Mouse (Mus musculus) heart, embryonic 13.5 days (tissue): ENCODE results near the gene Col11a2. TPM values are rescaled to one million over a fixed set of nuclear protein-coding genes. Genes with fewer than 3 reads are reported as not detected.

Source experiments
- ATAC-seq: fragments of 200-750 bp; cut with Nextera tagmentation; 2 replicates; pipeline ENCODE4 v1.8.0; 2017; ENCODE audit warnings: moderate TSS enrichment; ENCODE audit not compliant: insufficient number of reproducible peaks, low FRiP score, low TSS enrichment; ENCODE audit errors: extremely low read depth
- H3K27ac ChIP-seq: fragments of 300-500 bp; sonication (generic); replicated peaks from 2 replicates; pipeline ENCODE4 v1.5.1; 2015; ENCODE audit warnings: moderate library complexity, mild to moderate bottlenecking, inconsistent platforms
- H3K27me3 ChIP-seq: fragments of 300-500 bp; sonication (generic); replicated peaks from 2 replicates; pipeline ENCODE4 v1.6.1; 2015; ENCODE audit warnings: mild to moderate bottlenecking, inconsistent platforms
- H3K36me3 ChIP-seq: fragments of 300-500 bp; sonication (generic); 2 replicates; pipeline ENCODE4 v1.6.1; 2015; ENCODE audit warnings: mild to moderate bottlenecking, inconsistent platforms
- H3K4me1 ChIP-seq: fragments of 300-500 bp; sonication (generic); 2 replicates; pipeline ENCODE4 v1.6.1; 2015; ENCODE audit warnings: inconsistent platforms
- H3K4me2 ChIP-seq: fragments of 300-500 bp; sonication (generic); 2 replicates; pipeline ENCODE4 v1.6.1; 2015; ENCODE audit warnings: inconsistent platforms, mild to moderate bottlenecking, moderate library complexity
- H3K4me3 ChIP-seq: fragments of 300-500 bp; sonication (generic); 2 replicates; pipeline ENCODE4 v1.5.1; 2015; ENCODE audit warnings: moderate library complexity, mild to moderate bottlenecking, inconsistent platforms
- H3K9ac ChIP-seq: fragments of 300-500 bp; sonication (generic); 2 replicates; pipeline ENCODE4 v1.6.1; 2015; ENCODE audit warnings: inconsistent platforms, mild to moderate bottlenecking, moderate library complexity
- H3K9me3 ChIP-seq: fragments of 300-500 bp; sonication (generic); 2 replicates; pipeline ENCODE4 v1.6.1; 2016; ENCODE audit warnings: inconsistent platforms
- WGBS: fragments of 180-500 bp; shearing (Covaris S2); methylation state at CpG from one replicate; pipeline ENCODE4 v1.1.7; 2015; ENCODE audit warnings: mixed read lengths; 5-methylcytosine and 5-hydroxymethylcytosine counted together
- polyA plus RNA-seq: library from polyadenylated mRNA; unstranded; fragments of >200 nt; fragmentation: Nextera tagmentation; extraction: Ambion mirVana; gene quantifications from 2 replicates; pipeline ENCODE4 v1.2.1, GENCODE M21; 2015

Gene Col11a2
- polyA plus RNA-seq, 1 experiment from 2014 or later: 0.64 TPM

- no peak overlapping the region for H3K4me3 ChIP-seq
- ATAC-seq: no peak
- H3K27ac ChIP-seq: no peak overlapping the region
- H3K9ac ChIP-seq: no peak overlapping the region
- H3K36me3 ChIP-seq: no peaks in the 10 kb centered on the region
- peaks cover 45% of the 10 kb centered on the region for H3K27me3 ChIP-seq
- H3K4me1 ChIP-seq: 0 out of 2 replicates have a peak, but pooled peaks cover 5% of the 10 kb centered on the region
- H3K4me2 ChIP-seq: no peak overlapping the region
- 37% methylated on average over 7 of the region's 7 CpGs for WGBS
- H3K9me3 ChIP-seq: no peaks in the 10 kb centered on the region
These were observed 36.0 kb downstream of the Col11a2 start for GRCm38 (mm10) chr17:34075271-34075670.

GRCm38 (mm10) chr17:34077549-34077948 lies 38.3 kb downstream of the Col11a2 start:
- H3K4me2 ChIP-seq: no peak overlapping the region
- WGBS: 0% methylated on average over 9 of the region's 9 CpGs
- no peak overlapping the region for H3K9ac ChIP-seq
- ATAC-seq: no peak
- H3K27me3 ChIP-seq: peaks cover 54% of the 10 kb centered on the region
- no peaks in the 10 kb centered on the region for H3K9me3 ChIP-seq
- H3K27ac ChIP-seq: no peak overlapping the region
- no peaks in the 10 kb centered on the region for H3K36me3 ChIP-seq
- H3K4me1 ChIP-seq: 0 out of 2 replicates have a peak, but pooled peaks cover 5% of the 10 kb centered on the region
- no peak overlapping the region for H3K4me3 ChIP-seq

GRCm38 (mm10) chr17:34078148-34078547 lies 38.9 kb downstream of the Col11a2 start:
- Histone ChIP-seq H3K9me3 (no peaks in the 10 kb centered on the region), H3K36me3 (no peaks in the 10 kb centered on the region), H3K27me3 (peaks cover 58% of the 10 kb centered on the region), H3K4me1 (0 out of 2 replicates have a peak, but pooled peaks cover 5% of the 10 kb centered on the region), H3K27ac (no peak overlapping the region), H3K9ac (no peak overlapping the region), H3K4me3 (no peak overlapping the region), H3K4me2 (no peak overlapping the region)
- 65% methylated on average over 4 of the region's 4 CpGs for WGBS
- ATAC-seq: no peak

GRCm38 (mm10) chr17:34079002-34079401 lies 39.8 kb downstream of the Col11a2 start:
- Histone ChIP-seq H3K27me3 (peaks cover 58% of the 10 kb centered on the region), H3K27ac (no peak overlapping the region), H3K4me3 (no peak overlapping the region), H3K4me1 (0 out of 2 replicates have a peak, but pooled peaks cover 5% of the 10 kb centered on the region), H3K4me2 (no peak overlapping the region), H3K9me3 (no peaks in the 10 kb centered on the region), H3K9ac (no peak overlapping the region), H3K36me3 (no peaks in the 10 kb centered on the region)
- no peak for ATAC-seq
- WGBS: 78% methylated on average over 11 of the region's 11 CpGs

GRCm38 (mm10) chr17:34079621-34080020 lies 40.4 kb downstream of the Col11a2 start:
- no peak overlapping the region for H3K27ac ChIP-seq
- H3K36me3 ChIP-seq: no peaks in the 10 kb centered on the region
- peaks cover 60% of the 10 kb centered on the region for H3K27me3 ChIP-seq
- no peak overlapping the region for H3K4me2 ChIP-seq
- H3K9ac ChIP-seq: no peak overlapping the region
- 18% methylated on average over 5 of the region's 5 CpGs for whole genome bisulfite sequencing
- H3K4me1 ChIP-seq: 0 out of 2 replicates have a peak, but pooled peaks cover 5% of the 10 kb centered on the region
- ATAC-seq: no peak
- H3K9me3 ChIP-seq: no peaks in the 10 kb centered on the region
- no peak overlapping the region for H3K4me3 ChIP-seq

GRCm38 (mm10) chr17:34083104-34083503 lies 43.9 kb downstream of the Col11a2 start:
- no peaks in the 10 kb centered on the region for H3K4me1 ChIP-seq
- no peaks in the 10 kb centered on the region for H3K36me3 ChIP-seq
- peaks cover 58% of the 10 kb centered on the region for H3K27me3 ChIP-seq
- 12% methylated on average over 8 of the region's 8 CpGs for WGBS
- no peak overlapping the region for H3K27ac ChIP-seq
- no peaks in the 10 kb centered on the region for H3K9me3 ChIP-seq
- no peak for ATAC-seq
- H3K4me3 ChIP-seq: no peak overlapping the region
- no peak overlapping the region for H3K9ac ChIP-seq
- no peak overlapping the region for H3K4me2 ChIP-seq

- 60% methylated on average over 2 of the region's 2 CpGs for WGBS
- Histone ChIP-seq H3K9ac (no peak overlapping the region), H3K4me2 (no peak overlapping the region), H3K4me3 (no peak overlapping the region), H3K27me3 (peaks cover 41% of the 10 kb centered on the region), H3K4me1 (peaks cover 2% of the 10 kb centered on the region; the same call in 1 of the 2 replicates), H3K36me3 (no peaks in the 10 kb centered on the region), H3K9me3 (no peaks in the 10 kb centered on the region), H3K27ac (no peak overlapping the region)
- ATAC-seq: no peak
These were observed 48.1 kb downstream of the Col11a2 start for GRCm38 (mm10) chr17:34087386-34087785.

- Histone ChIP-seq H3K27ac (no peak overlapping the region), H3K9me3 (no peaks in the 10 kb centered on the region), H3K36me3 (no peaks in the 10 kb centered on the region), H3K4me2 (no peak overlapping the region), H3K27me3 (peaks cover 36% of the 10 kb centered on the region), H3K4me1 (peaks cover 6% of the 10 kb centered on the region; the same call in 1 of the 2 replicates), H3K9ac (no peak overlapping the region), H3K4me3 (no peak overlapping the region)
- no peak for ATAC-seq
- 53% methylated on average over 11 of the region's 11 CpGs for WGBS
These were observed 48.9 kb downstream of the Col11a2 start for GRCm38 (mm10) chr17:34088124-34088523.

GRCm38 (mm10) chr17:34090923-34091322 lies 51.7 kb downstream of the Col11a2 start:
- H3K9ac ChIP-seq: no peak overlapping the region
- H3K9me3 ChIP-seq: no peaks in the 10 kb centered on the region
- WGBS: 50% methylated on average over 7 of the region's 7 CpGs
- peaks cover 16% of the 10 kb centered on the region for H3K4me1 ChIP-seq
- no peak overlapping the region for H3K4me2 ChIP-seq
- H3K36me3 ChIP-seq: no peaks in the 10 kb centered on the region
- H3K27me3 ChIP-seq: peaks cover 14% of the 10 kb centered on the region; the same call in 1 of the 2 replicates
- no peak for ATAC-seq
- no peak overlapping the region for H3K27ac ChIP-seq
- no peak overlapping the region for H3K4me3 ChIP-seq

GRCm38 (mm10) chr17:34092197-34092875 lies 53.1 kb downstream of the Col11a2 start, which contains the start of gene H2-Oa:
Gene H2-Oa, plus strand, starts transcription at chr17:34092340.
- WGBS: 30% methylated on average over 11 of the region's 11 CpGs
- no peak within 1 kb of the TSS for H3K4me3 ChIP-seq

GRCm38 (mm10) chr17:34093199-34093874 lies 54.1 kb downstream of the Col11a2 start:
- H3K4me2 ChIP-seq: peak overlapping the region; percentile 36
- H3K4me3 ChIP-seq: no peak overlapping the region
- H3K9ac ChIP-seq: no peak overlapping the region
- no peak for ATAC-seq
- H3K36me3 ChIP-seq: no peaks in the 10 kb centered on the region
- no peak overlapping the region for H3K27ac ChIP-seq
- 24% methylated on average over 7 of the region's 7 CpGs for WGBS
- peaks cover 4% of the 10 kb centered on the region; the same call in 1 of the 2 replicates for H3K27me3 ChIP-seq
- peaks cover 16% of the 10 kb centered on the region for H3K4me1 ChIP-seq
- no peaks in the 10 kb centered on the region for H3K9me3 ChIP-seq

More at GRCm38 (mm10) chr17:34092197-34092875, 53.1 kb downstream of the Col11a2 start, which contains the start of gene H2-Oa:
- Histone ChIP-seq H3K27me3 (peaks cover 4% of the 10 kb centered on the region; the same call in 1 of the 2 replicates), H3K4me1 (peaks cover 16% of the 10 kb centered on the region), H3K27ac (no peak within 1 kb of the TSS), H3K4me2 (no peak within 1 kb of the TSS), H3K9ac (no peak within 1 kb of the TSS), H3K36me3 (no peaks in the 10 kb centered on the region), H3K9me3 (no peaks in the 10 kb centered on the region)
- no peak for ATAC-seq
